Mouse (Mus musculus) forebrain, embryonic 10.5 days (tissue): ENCODE results near the gene Hspbp1. TPM values are rescaled to one million over a fixed set of nuclear protein-coding genes. Genes with fewer than 3 reads are reported as not detected.

ENCODE experiments used
- DNase-seq: peaks from one replicate; pipeline ENCODE4 v3.0.0-alpha.2; 2017; ENCODE audit warnings: low spot score; ENCODE audit errors: extremely low spot score
- H3K27ac ChIP-seq: fragments of 300-500 bp; sonication (generic); 2 replicates; pipeline ENCODE4 v1.5.1; 2016; ENCODE audit warnings: mild to moderate bottlenecking
- H3K27me3 ChIP-seq: fragments of 300-500 bp; sonication (generic); 2 replicates; pipeline ENCODE4 v1.6.1; 2016; ENCODE audit warnings: mild to moderate bottlenecking; ENCODE audit not compliant: poor library complexity, severe bottlenecking
- H3K36me3 ChIP-seq: fragments of 300-500 bp; sonication (generic); replicated peaks from 2 replicates; pipeline ENCODE4 v1.6.1; 2016; ENCODE audit warnings: mild to moderate bottlenecking, moderate library complexity
- H3K4me1 ChIP-seq: fragments of 300-500 bp; sonication (generic); 2 replicates; pipeline ENCODE4 v1.6.1; 2016
- H3K4me3 ChIP-seq: fragments of 300-500 bp; sonication (generic); 2 replicates; pipeline ENCODE4 v1.5.1; 2016; ENCODE audit warnings: mild to moderate bottlenecking, moderate library complexity
- H3K9me3 ChIP-seq: fragments of 300-500 bp; sonication (generic); 2 replicates; pipeline ENCODE4 v1.6.1; 2016; ENCODE audit warnings: mild to moderate bottlenecking, moderate library complexity
- WGBS: fragments of 180-500 bp; shearing (Covaris S2); methylation state at CpG from one replicate; pipeline ENCODE4 v1.1.7; 2016; 5-methylcytosine and 5-hydroxymethylcytosine counted together
- polyA plus RNA-seq: library from polyadenylated mRNA; unstranded; fragments of >200 nt; fragmentation: Nextera tagmentation; extraction: Ambion mirVana; gene quantifications from 2 replicates; pipeline ENCODE4 v1.2.1, GENCODE M21; 2016

The Hspbp1 gene
- polyA plus RNA-seq, 1 experiment from 2014 or later: 137 TPM

GRCm38 (mm10) chr7:4659911-4660443 lies 24.9 kb downstream of the Hspbp1 start:
- no peak for DNase-seq
- Histone ChIP-seq H3K4me1 (peaks cover 36% of the 10 kb centered on the region), H3K9me3 (no peaks in the 10 kb centered on the region), H3K27me3 (no peaks in the 10 kb centered on the region), H3K27ac (peak overlapping the region; percentile 95), H3K4me3 (peak overlapping the region; percentile 85), H3K36me3 (peaks cover 31% of the 10 kb centered on the region)
- WGBS: 62% methylated on average over 3 of the region's 3 CpGs

GRCm38 (mm10) chr7:4658912-4659551 lies 25.8 kb downstream of the Hspbp1 start, which contains the start of gene Ppp6r1:
Gene Ppp6r1 (minus strand): TSS chr7:4659019.
- peak; percentile 92 for DNase-seq
- H3K36me3 ChIP-seq: peaks cover 26% of the 10 kb centered on the region
- no peaks in the 10 kb centered on the region for H3K27me3 ChIP-seq
- H3K9me3 ChIP-seq: no peaks in the 10 kb centered on the region
- H3K4me3 ChIP-seq: peak within 1 kb of the TSS; percentile 85
- under 1% methylated on average over 54 of the region's 54 CpGs for WGBS
- H3K4me1 ChIP-seq: peaks cover 41% of the 10 kb centered on the region
- peak within 1 kb of the TSS; percentile 95 for H3K27ac ChIP-seq

- peaks cover 42% of the 10 kb centered on the region for H3K4me1 ChIP-seq
- peaks cover 30% of the 10 kb centered on the region for H3K36me3 ChIP-seq
- no peaks in the 10 kb centered on the region for H3K27me3 ChIP-seq
- H3K27ac ChIP-seq: peak overlapping the region; percentile 95
- H3K9me3 ChIP-seq: no peaks in the 10 kb centered on the region
- no peak for DNase-seq
- peak overlapping the region; percentile 85 for H3K4me3 ChIP-seq
- under 1% methylated on average over 75 of the region's 78 CpGs for WGBS
Measured at GRCm38 (mm10) chr7:4658128-4658907, 26.6 kb downstream of the Hspbp1 start.

- peaks cover 32% of the 10 kb centered on the region for H3K36me3 ChIP-seq
- peak overlapping the region; percentile 85 for H3K4me3 ChIP-seq
- peaks cover 42% of the 10 kb centered on the region for H3K4me1 ChIP-seq
- H3K9me3 ChIP-seq: no peaks in the 10 kb centered on the region
- DNase-seq: no peak
- peak overlapping the region; percentile 95 for H3K27ac ChIP-seq
- 66% methylated on average over 9 of the region's 9 CpGs for WGBS
- no peaks in the 10 kb centered on the region for H3K27me3 ChIP-seq
Measured at GRCm38 (mm10) chr7:4657521-4658127, 27.2 kb downstream of the Hspbp1 start.

- peaks cover 42% of the 10 kb centered on the region for H3K4me1 ChIP-seq
- DNase-seq: no peak
- H3K9me3 ChIP-seq: no peaks in the 10 kb centered on the region
- H3K27ac ChIP-seq: no peak overlapping the region
- peaks cover 32% of the 10 kb centered on the region for H3K36me3 ChIP-seq
- no peaks in the 10 kb centered on the region for H3K27me3 ChIP-seq
- peak overlapping the region; percentile 85; the same call in 1 of the 2 replicates for H3K4me3 ChIP-seq
- WGBS: 88% methylated on average over 1 of the region's 1 CpGs
Measured at GRCm38 (mm10) chr7:4656818-4657217, 28.1 kb downstream of the Hspbp1 start.

GRCm38 (mm10) chr7:4655916-4656315 lies 29.0 kb downstream of the Hspbp1 start:
- 86% methylated on average over 1 of the region's 1 CpGs for WGBS
- H3K36me3 ChIP-seq: peaks cover 35% of the 10 kb centered on the region
- H3K27me3 ChIP-seq: no peaks in the 10 kb centered on the region
- H3K4me1 ChIP-seq: peaks cover 42% of the 10 kb centered on the region
- no peak for DNase-seq
- no peaks in the 10 kb centered on the region for H3K9me3 ChIP-seq
- H3K27ac ChIP-seq: no peak overlapping the region
- H3K4me3 ChIP-seq: no peak overlapping the region

GRCm38 (mm10) chr7:4655393-4655792 lies 29.5 kb downstream of the Hspbp1 start:
- H3K9me3 ChIP-seq: no peaks in the 10 kb centered on the region
- H3K27ac ChIP-seq: no peak overlapping the region
- H3K4me1 ChIP-seq: peaks cover 38% of the 10 kb centered on the region
- peaks cover 35% of the 10 kb centered on the region for H3K36me3 ChIP-seq
- no peak for DNase-seq
- H3K4me3 ChIP-seq: no peak overlapping the region
- WGBS: 91% methylated on average over 4 of the region's 4 CpGs
- no peaks in the 10 kb centered on the region for H3K27me3 ChIP-seq

GRCm38 (mm10) chr7:4654221-4654620 lies 30.6 kb downstream of the Hspbp1 start:
- 94% methylated on average over 2 of the region's 2 CpGs for WGBS
- H3K4me1 ChIP-seq: peaks cover 27% of the 10 kb centered on the region
- H3K36me3 ChIP-seq: peaks cover 35% of the 10 kb centered on the region
- H3K4me3 ChIP-seq: no peak overlapping the region
- H3K27me3 ChIP-seq: no peaks in the 10 kb centered on the region
- no peaks in the 10 kb centered on the region for H3K9me3 ChIP-seq
- no peak for DNase-seq
- no peak overlapping the region for H3K27ac ChIP-seq

- H3K27ac ChIP-seq: no peak overlapping the region
- H3K27me3 ChIP-seq: no peaks in the 10 kb centered on the region
- WGBS: 88% methylated on average over 7 of the region's 7 CpGs
- peaks cover 27% of the 10 kb centered on the region for H3K4me1 ChIP-seq
- H3K4me3 ChIP-seq: no peak overlapping the region
- no peak for DNase-seq
- peaks cover 35% of the 10 kb centered on the region for H3K36me3 ChIP-seq
- H3K9me3 ChIP-seq: no peaks in the 10 kb centered on the region
Measured at GRCm38 (mm10) chr7:4653780-4654179, 31.1 kb downstream of the Hspbp1 start.

- Histone ChIP-seq H3K27ac (no peak overlapping the region), H3K27me3 (no peaks in the 10 kb centered on the region), H3K9me3 (no peaks in the 10 kb centered on the region), H3K36me3 (peaks cover 35% of the 10 kb centered on the region), H3K4me1 (peaks cover 27% of the 10 kb centered on the region), H3K4me3 (no peak overlapping the region)
- DNase-seq: no peak
- 92% methylated on average over 5 of the region's 5 CpGs for WGBS
Measured at GRCm38 (mm10) chr7:4653351-4653750, 31.5 kb downstream of the Hspbp1 start.

GRCm38 (mm10) chr7:4652726-4653125 lies 32.1 kb downstream of the Hspbp1 start:
- H3K4me1 ChIP-seq: peaks cover 22% of the 10 kb centered on the region
- peaks cover 35% of the 10 kb centered on the region for H3K36me3 ChIP-seq
- WGBS: 97% methylated on average over 5 of the region's 5 CpGs
- H3K27ac ChIP-seq: no peak overlapping the region
- H3K9me3 ChIP-seq: no peaks in the 10 kb centered on the region
- no peaks in the 10 kb centered on the region for H3K27me3 ChIP-seq
- H3K4me3 ChIP-seq: no peak overlapping the region
- DNase-seq: no peak

- Histone ChIP-seq H3K4me1 (0 out of 2 replicates have a peak, but pooled peaks cover 11% of the 10 kb centered on the region), H3K27me3 (no peaks in the 10 kb centered on the region), H3K4me3 (no peak overlapping the region), H3K27ac (no peak overlapping the region), H3K9me3 (no peaks in the 10 kb centered on the region), H3K36me3 (peaks cover 43% of the 10 kb centered on the region)
- no peak for DNase-seq
- WGBS: 91% methylated on average over 8 of the region's 8 CpGs
Measured at GRCm38 (mm10) chr7:4651581-4651980, 33.3 kb downstream of the Hspbp1 start.
